Comparison of ENCODE assay signal across 20 mouse cellular contexts in genomic region chr4:134439919-134440318, GRCm38 (mm10). TPM values are rescaled to one million over a fixed set of nuclear protein-coding genes. Genes with fewer than 3 reads are reported as not detected.
"Had no signal": no experiment of that assay in that cellular context is flagged by ENCODE, and none has a peak within 500 bp of the region (broad histone marks: within the 10 kb centered on the region; RNA-seq: fewer than 3 reads in every experiment).

No protein-coding gene starts in this region.

- H3K36me3 ChIP-seq: limb, embryonic 10.5 days; limb, embryonic 13.5 days; midbrain, embryonic 10.5 days; midbrain, embryonic 13.5 days; neural tube, embryonic 13.5 days; stomach, embryonic 15.5 days had no signal

- DNase-seq: kidney, adult 2 months; kidney, postnatal 36 days; layer of hippocampus, postnatal 36 days; lung, adult 2 months; lung, postnatal 14 days; lung, postnatal 4 days; right cerebral cortex, postnatal 14 days; spleen, adult 18-20 months; thymus, postnatal 25 days had no signal

- H3K9ac ChIP-seq: limb, embryonic 13.5 days; midbrain, embryonic 13.5 days; neural tube, embryonic 13.5 days; stomach, embryonic 15.5 days had no signal

- H3K9me3 ChIP-seq: limb, embryonic 10.5 days; limb, embryonic 13.5 days; midbrain, embryonic 13.5 days; neural tube, embryonic 13.5 days; stomach, embryonic 15.5 days had no signal

- H3K27me3 ChIP-seq: midbrain, embryonic 13.5 days; neural tube, embryonic 13.5 days; stomach, embryonic 15.5 days had no signal

- H3K4me2 ChIP-seq: limb, embryonic 13.5 days; midbrain, embryonic 13.5 days; neural tube, embryonic 13.5 days; stomach, embryonic 15.5 days had no signal

- H3K27ac ChIP-seq: kidney, postnatal 0 days; limb, embryonic 10.5 days; limb, embryonic 13.5 days; midbrain, embryonic 10.5 days; midbrain, embryonic 13.5 days; neural tube, embryonic 13.5 days; stomach, embryonic 15.5 days had no signal

- ATAC-seq: intestine, postnatal 0 days; midbrain, embryonic 13.5 days; midbrain, embryonic 16.5 days had no signal

- H3K4me1 ChIP-seq: limb, embryonic 13.5 days; stomach, embryonic 15.5 days had no signal

- H3K4me3 ChIP-seq: limb, embryonic 10.5 days; limb, embryonic 13.5 days; midbrain, embryonic 10.5 days; midbrain, embryonic 13.5 days; myocyte; neural tube, embryonic 13.5 days; stomach, embryonic 15.5 days had no signal

RNA-seq across cellular contexts. Expression of gene Extl1, which starts 56.3 kb away (rescaled TPM):
- total RNA-seq: monocyte, adult 5-6 weeks had no signal
